Mouse (Mus musculus) liver, adult 2 months (tissue): ENCODE measurements around the gene Spen. TPM values are rescaled to one million over a fixed set of nuclear protein-coding genes. Genes with fewer than 3 reads are reported as not detected.
A peak's percentile ranks its signal among the peaks of the same experiment; 100 is the strongest.

Experiments
- DNase-seq: peaks from one replicate; pipeline ENCODE4 v3.0.0-alpha.2; 2011; ENCODE audit warnings: low read depth, low spot score; ENCODE audit errors: extremely low read depth
- H3K27ac ChIP-seq: fragments of 200-500 bp; replicated peaks from 2 replicates; pipeline ENCODE4 v1.5.1; 2012; ENCODE audit warnings: low read depth, mild to moderate bottlenecking, control low read depth, inconsistent platforms, low read length; ENCODE audit not compliant: insufficient read depth
- H3K27me3 ChIP-seq: fragments of 200-500 bp; 2 replicates; pipeline ENCODE4 v1.6.1; 2012; ENCODE audit warnings: mild to moderate bottlenecking, moderate library complexity, low read length, inconsistent platforms; ENCODE audit not compliant: control insufficient read depth, insufficient read depth
- H3K36me3 ChIP-seq: fragments of 200-500 bp; 2 replicates; pipeline ENCODE4 v1.6.1; 2012; ENCODE audit warnings: low read length, inconsistent platforms; ENCODE audit not compliant: control insufficient read depth, insufficient read depth
- H3K4me1 ChIP-seq: fragments of 200-500 bp; 2 replicates; pipeline ENCODE4 v1.6.1; 2011; ENCODE audit warnings: low read length; ENCODE audit not compliant: control insufficient read depth, insufficient read depth
- H3K4me3 ChIP-seq: fragments of 200-500 bp; 2 replicates; pipeline ENCODE4 v1.5.1; 2011; ENCODE audit warnings: low read depth, mild to moderate bottlenecking, control low read depth, low read length, moderate library complexity; ENCODE audit not compliant: insufficient read depth
- H3K79me2 ChIP-seq: fragments of 200-500 bp; 2 replicates; pipeline ENCODE4 v1.6.1; 2012; ENCODE audit warnings: inconsistent platforms, mild to moderate bottlenecking, low read length, moderate library complexity; ENCODE audit not compliant: control insufficient read depth, insufficient read depth
- H3K9ac ChIP-seq: fragments of 200-500 bp; 2 replicates; pipeline ENCODE4 v1.6.1; 2012; ENCODE audit warnings: low read depth, mild to moderate bottlenecking, control low read depth, inconsistent platforms, low read length
- CTCF ChIP-seq: fragments of 200-500 bp; IDR thresholded peaks from 2 replicates; pipeline ENCODE4 v1.5.1; 2011; ENCODE audit warnings: low read depth, low read length, control low read depth
- POLR2A ChIP-seq: fragments of 200-500 bp; IDR thresholded peaks from 2 replicates; pipeline ENCODE4 v1.6.1; 2011; ENCODE audit warnings: low read length, control low read depth; ENCODE audit not compliant: insufficient read depth; ENCODE audit errors: extremely low read depth
- WGBS: fragments of 180-500 bp; shearing (Covaris S2); methylation state at CpG from one replicate; pipeline ENCODE4 v1.1.7; 2018; 5-methylcytosine and 5-hydroxymethylcytosine counted together
- polyA plus RNA-seq: library from polyadenylated mRNA; depleted of rRNA; stranded (reverse); fragments of >200 nt; gene quantifications from 2 replicates; pipeline ENCODE4 v1.2.3, GENCODE M21; 2012
- total RNA-seq: library from RNA; depleted of rRNA; stranded (reverse); fragments of >200 nt; gene quantifications from 2 replicates; pipeline ENCODE4 v1.2.3, GENCODE M21; 2014

The Spen gene
- total and polyA plus RNA-seq, 2 experiments, result 7.5 to 8.1 TPM

DNA sequence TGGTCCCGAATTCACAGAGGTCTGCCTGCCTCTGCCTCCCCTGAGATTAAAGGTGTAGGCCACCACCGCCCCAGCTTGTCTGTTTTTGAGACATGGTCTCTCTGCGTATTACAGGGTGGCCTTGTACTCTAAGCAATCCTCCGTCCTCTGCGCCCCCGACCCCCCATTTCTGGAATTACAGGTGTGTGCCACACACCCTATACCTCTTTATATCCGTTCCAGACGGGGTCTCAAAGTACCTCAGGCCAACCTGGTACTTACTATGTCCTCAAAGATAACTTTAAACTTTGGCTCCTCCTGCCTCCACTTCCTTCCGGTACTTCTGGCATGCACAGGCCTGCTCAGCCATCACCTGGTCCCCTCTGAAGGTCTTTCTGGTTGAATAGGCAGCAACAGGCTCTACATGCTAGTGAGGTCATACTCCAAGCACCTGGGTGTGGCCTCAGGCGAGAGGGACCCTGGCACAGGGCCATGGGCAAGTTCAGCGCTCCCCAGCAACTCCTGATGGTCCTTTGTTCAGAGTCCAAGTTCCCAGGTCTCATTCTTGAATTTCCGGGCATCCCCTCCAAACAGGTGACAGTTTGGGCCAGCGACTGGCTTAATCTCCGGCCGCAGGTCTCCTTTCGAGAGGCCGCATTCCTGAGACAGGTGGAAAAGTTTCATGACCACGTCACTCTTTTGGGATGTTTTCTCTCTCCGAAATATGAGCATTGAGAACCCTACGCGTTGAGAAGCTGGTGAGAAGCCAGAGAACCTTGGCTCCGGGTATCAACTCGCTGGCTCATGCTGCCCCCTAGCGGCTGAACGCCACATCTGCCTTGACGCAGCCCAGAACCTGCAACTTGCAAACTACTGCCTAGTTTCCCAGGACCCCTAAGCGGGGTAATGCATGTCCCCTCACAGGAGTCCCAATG, 36.6 kb upstream of the Spen start:
- H3K27me3 ChIP-seq, result no peaks in the 10 kb centered on the region
- DNase-seq, result peak; percentile 69
- H3K4me1 ChIP-seq, result peaks cover 23% of the 10 kb centered on the region
- no peaks in the 10 kb centered on the region for H3K36me3 ChIP-seq
- TF ChIP-seq CTCF, result peak; percentile 96
- TF ChIP-seq POLR2A, result no peak
- H3K79me2 ChIP-seq, result no peaks in the 10 kb centered on the region
- H3K9ac ChIP-seq, result no peak overlapping the region
- no peak overlapping the region for H3K4me3 ChIP-seq
- WGBS, result 33% methylated on average over 27 of the region's 27 CpGs
- H3K27ac ChIP-seq, result 0 out of 2 replicates have a peak overlapping the region, but pooled peaks have one; percentile 11

DNA sequence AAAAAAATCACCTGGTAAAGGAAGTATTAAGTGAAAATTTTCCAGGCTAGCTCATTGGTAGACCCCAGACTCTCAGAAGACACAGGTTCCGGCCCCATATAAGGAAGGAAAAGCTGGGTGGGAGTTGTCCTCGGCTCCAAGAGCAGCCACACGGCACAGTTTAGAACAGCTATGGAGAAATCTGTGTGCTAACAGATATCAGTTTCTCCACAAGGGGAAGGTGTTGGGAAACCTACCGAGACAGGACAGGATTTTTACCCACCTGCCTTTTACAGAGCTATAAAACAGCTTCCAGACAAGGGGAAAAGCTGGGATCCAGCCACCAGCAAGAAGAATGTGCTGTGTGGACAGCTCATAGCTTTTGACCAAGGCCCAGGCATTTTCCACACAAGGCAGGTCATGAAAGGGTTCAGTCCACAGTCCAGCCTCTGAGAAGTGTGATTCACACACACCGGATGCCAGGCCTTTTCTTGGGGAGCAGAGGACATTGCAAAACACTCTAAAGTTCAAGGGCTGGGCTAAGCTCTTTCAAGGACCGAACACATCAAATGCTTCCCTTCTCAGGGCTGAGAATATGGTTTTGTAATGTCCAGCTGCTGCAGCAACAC, 35.1 kb upstream of the Spen start:
- DNase-seq, result peak; percentile 89
- Histone ChIP-seq H3K4me3 (no peak overlapping the region), H3K27ac (peak overlapping the region; percentile 47), H3K36me3 (no peaks in the 10 kb centered on the region), H3K9ac (no peak overlapping the region), H3K4me1 (peaks cover 28% of the 10 kb centered on the region), H3K79me2 (no peaks in the 10 kb centered on the region), H3K27me3 (no peaks in the 10 kb centered on the region)
- no peak for TF ChIP-seq POLR2A
- TF ChIP-seq CTCF, result no peak
- 21% methylated on average over 6 of the region's 6 CpGs for WGBS

DNA sequence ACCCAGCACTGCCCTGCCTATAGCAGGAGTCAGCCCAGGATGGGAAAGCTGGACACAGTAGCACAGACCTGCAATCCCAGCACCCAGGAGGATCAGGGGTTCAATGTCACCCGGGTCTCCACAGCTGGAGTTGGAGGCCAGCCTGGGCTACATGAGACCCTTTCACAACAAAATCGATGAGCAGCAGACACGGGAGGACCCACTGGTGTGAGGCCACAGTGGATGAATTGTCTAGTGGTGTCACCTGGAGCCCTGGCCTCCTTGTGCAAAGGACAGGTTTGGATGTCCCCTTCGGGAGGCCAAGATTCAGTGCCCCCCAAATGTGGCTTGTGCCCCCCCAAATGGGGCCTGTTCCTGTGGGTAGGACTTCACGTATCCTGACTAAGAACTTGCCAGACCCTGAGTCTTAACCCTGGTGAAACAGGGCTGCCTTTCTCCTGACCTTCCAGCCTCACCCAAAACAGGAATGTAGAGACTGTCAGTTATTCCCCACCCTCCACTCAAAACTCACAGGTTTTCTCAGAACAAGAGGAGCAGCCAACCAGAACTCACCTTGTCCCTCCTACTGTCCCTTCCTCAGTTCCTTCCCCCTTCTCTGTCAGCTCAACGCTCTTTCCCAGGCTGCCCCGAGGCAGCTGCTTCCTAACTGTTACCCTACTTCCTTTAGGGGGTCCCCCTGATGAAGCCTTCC, 34.4 kb upstream of the Spen start:
- Histone ChIP-seq H3K79me2 (no peaks in the 10 kb centered on the region), H3K4me1 (peaks cover 28% of the 10 kb centered on the region), H3K9ac (no peak overlapping the region), H3K27me3 (no peaks in the 10 kb centered on the region), H3K27ac (peak overlapping the region; percentile 47), H3K36me3 (no peaks in the 10 kb centered on the region), H3K4me3 (no peak overlapping the region)
- TF ChIP-seq POLR2A (no peak), CTCF (no peak)
- 93% methylated on average over 7 of the region's 7 CpGs for WGBS
- DNase-seq, result no peak

DNA sequence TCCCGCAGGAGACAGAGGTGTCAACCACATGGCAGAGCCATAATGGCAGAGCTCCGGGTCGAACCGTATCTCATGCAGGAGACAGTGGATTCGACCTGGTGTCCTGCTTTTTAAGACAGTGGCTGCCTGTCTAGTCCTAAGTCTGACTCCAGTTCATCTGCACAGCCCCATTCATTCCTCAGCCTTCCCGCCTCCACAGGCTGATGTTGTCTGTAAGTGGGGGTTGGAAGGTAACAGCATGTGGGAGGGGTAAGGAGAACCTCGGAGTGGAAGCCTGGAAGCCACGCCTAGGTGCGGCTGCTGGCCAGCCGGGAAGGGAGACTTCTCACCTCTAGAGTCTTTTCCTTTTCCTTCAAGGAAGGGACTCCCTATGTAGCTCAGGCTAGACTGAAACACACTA, 33.5 kb upstream of the Spen start:
- 89% methylated on average over 10 of the region's 10 CpGs for WGBS
- TF ChIP-seq POLR2A (no peak), CTCF (no peak)
- H3K27ac ChIP-seq, result no peak overlapping the region; the same call in 1 of the 2 replicates
- H3K36me3 ChIP-seq, result no peaks in the 10 kb centered on the region
- no peaks in the 10 kb centered on the region for H3K27me3 ChIP-seq
- H3K4me3 ChIP-seq, result no peak overlapping the region
- peaks cover 28% of the 10 kb centered on the region for H3K4me1 ChIP-seq
- H3K79me2 ChIP-seq, result no peaks in the 10 kb centered on the region
- no peak overlapping the region for H3K9ac ChIP-seq
- DNase-seq, result no peak

DNA sequence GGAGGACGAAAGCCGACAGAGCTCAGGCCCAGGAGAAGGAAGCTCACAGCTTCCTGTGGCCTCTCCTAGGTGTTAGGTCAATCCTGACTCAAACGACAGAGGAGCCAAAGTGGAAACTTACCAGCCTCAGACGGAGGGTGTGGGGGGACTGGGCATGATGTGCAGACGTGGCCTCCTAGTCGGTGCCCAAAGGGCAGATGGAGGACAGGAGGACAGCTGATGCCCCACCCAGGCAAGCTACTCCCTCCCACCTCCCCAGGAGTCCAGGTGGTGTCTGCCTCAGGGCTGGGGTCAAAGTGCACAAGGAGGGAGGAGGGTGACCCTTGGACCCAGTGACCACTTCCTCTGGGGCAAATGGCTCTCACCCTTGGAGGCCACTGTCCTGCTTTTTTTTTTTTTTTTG, 32.9 kb upstream of the Spen start:
- DNase-seq, result peak; percentile 88
- peak overlapping the region; percentile 59 for H3K9ac ChIP-seq

More for the DNA sequence above, 32.9 kb upstream of the Spen start:
- TF ChIP-seq POLR2A, result no peak
- no peak for TF ChIP-seq CTCF
- Histone ChIP-seq H3K27ac (peak overlapping the region; percentile 91), H3K4me1 (peaks cover 28% of the 10 kb centered on the region), H3K4me3 (peak overlapping the region; percentile 21), H3K79me2 (no peaks in the 10 kb centered on the region), H3K27me3 (no peaks in the 10 kb centered on the region), H3K36me3 (no peaks in the 10 kb centered on the region)
- 27% methylated on average over 6 of the region's 6 CpGs for WGBS
